Mouse (Mus musculus) liver, embryonic 16.5 days (tissue): ENCODE results near the gene Pank1. TPM values are rescaled to one million over a fixed set of nuclear protein-coding genes. Genes with fewer than 3 reads are reported as not detected.

Experiments used
- ATAC-seq: fragments of 200-750 bp; cut with Nextera tagmentation; 2 replicates; pipeline ENCODE4 v1.8.0; 2017; ENCODE audit warnings: low read depth, mild to moderate bottlenecking, moderate number of reproducible peaks, moderate library complexity
- H3K27ac ChIP-seq: fragments of 300-500 bp; sonication (generic); 2 replicates; pipeline ENCODE4 v1.5.1; 2014; ENCODE audit warnings: mild to moderate bottlenecking, low read length
- H3K27me3 ChIP-seq: fragments of 300-500 bp; sonication (generic); 2 replicates; pipeline ENCODE4 v1.6.1; 2014; ENCODE audit warnings: low read depth, low read length, mixed read lengths; ENCODE audit not compliant: control insufficient read depth, insufficient read depth
- H3K36me3 ChIP-seq: fragments of 300-500 bp; sonication (generic); 2 replicates; pipeline ENCODE4 v1.6.1; 2014; ENCODE audit warnings: mild to moderate bottlenecking; ENCODE audit not compliant: control insufficient read depth, insufficient read depth
- H3K4me1 ChIP-seq: fragments of 300-500 bp; sonication (generic); 2 replicates; pipeline ENCODE4 v1.6.1; 2014; ENCODE audit warnings: low read depth, low read length, mixed read lengths; ENCODE audit not compliant: control insufficient read depth
- H3K4me2 ChIP-seq: fragments of 300-500 bp; sonication (generic); 2 replicates; pipeline ENCODE4 v1.6.1; 2014; ENCODE audit warnings: low read depth, low read length, mixed read lengths
- H3K4me3 ChIP-seq: fragments of 300-500 bp; sonication (generic); 2 replicates; pipeline ENCODE4 v1.5.1; 2014; ENCODE audit warnings: low read depth, mild to moderate bottlenecking, low read length
- H3K9ac ChIP-seq: fragments of 300-500 bp; sonication (generic); 2 replicates; pipeline ENCODE4 v1.6.1; 2014; ENCODE audit warnings: low read depth, low read length
- H3K9me3 ChIP-seq: fragments of 300-500 bp; sonication (generic); replicated peaks from 2 replicates; pipeline ENCODE4 v1.6.1; 2016; ENCODE audit warnings: low read length; ENCODE audit not compliant: control insufficient read depth
- WGBS: fragments of 180-500 bp; shearing (Covaris S2); extraction: QIAGEN DNeasy Blood & Tissue Kit; methylation state at CpG from one replicate; pipeline ENCODE4 v1.1.7; 2014; ENCODE audit not compliant: insufficient replicate concordance; 5-methylcytosine and 5-hydroxymethylcytosine counted together
- polyA plus RNA-seq: library from polyadenylated mRNA; unstranded; fragments of >200 nt; fragmentation: Nextera tagmentation; extraction: Ambion mirVana; gene quantifications from 2 replicates; pipeline ENCODE4 v1.2.1, GENCODE M21; 2015

Pank1 gene
- 10.0 and 10.7 TPM in 2 replicates for polyA plus RNA-seq

DNA sequence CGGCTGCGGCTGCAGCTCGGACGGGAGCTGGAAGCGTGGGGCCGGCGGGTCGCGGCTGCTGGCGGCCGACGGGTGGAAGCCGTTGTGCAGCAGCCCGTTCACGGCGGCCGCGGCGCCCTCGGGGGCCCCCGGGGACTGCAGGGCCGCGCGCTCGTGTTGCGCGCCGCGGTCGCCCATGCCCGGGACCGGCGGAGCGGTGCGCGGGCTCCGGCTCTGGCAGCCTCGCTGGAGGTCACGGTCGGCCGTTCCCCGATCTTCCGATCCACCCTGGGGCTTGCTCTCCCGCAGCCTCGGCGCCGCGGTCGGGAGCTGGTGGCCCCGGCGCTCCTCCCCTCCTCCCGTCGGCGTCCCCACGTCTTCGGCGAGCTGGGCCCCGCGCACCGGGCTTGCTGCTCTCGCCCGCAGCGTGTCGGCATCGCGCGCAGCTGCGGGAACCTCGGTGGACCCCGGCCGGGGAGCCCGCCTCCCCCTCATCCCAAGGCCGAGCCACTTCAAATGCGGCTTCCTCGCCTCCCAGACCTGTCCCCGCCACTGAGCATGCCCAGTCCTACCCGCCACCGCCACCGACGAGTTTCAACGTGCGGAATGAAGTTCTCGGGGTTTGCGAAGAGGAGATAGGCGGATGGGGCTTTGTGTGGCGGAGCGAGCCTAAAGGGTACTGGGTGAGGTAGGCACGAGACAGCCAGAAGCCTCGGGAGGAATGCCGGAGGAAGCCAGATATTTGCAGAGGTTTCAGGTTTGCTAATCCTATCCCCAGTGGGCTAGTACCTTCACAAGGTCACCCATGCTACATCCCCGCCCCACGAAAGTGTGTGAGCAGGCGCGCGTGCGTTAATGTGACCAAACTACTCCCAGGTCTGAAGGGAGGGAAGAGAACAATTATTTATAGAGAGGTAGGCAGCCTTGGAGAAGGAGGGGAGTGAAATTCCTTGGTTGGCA, at the start of gene Pank1:
TSS of gene Pank1 (minus strand) at position 853 of the 939 bp plus-strand sequence.
- WGBS, result under 1% methylated on average over 86 of the region's 96 CpGs
- H3K4me2 ChIP-seq, result peak within 1 kb of the TSS; percentile 66
- no peaks in the 10 kb centered on the region for H3K9me3 ChIP-seq
- peaks cover 7% of the 10 kb centered on the region for H3K4me1 ChIP-seq
- H3K27ac ChIP-seq, result peak within 1 kb of the TSS; percentile 87
- no peaks in the 10 kb centered on the region for H3K27me3 ChIP-seq
- peak within 1 kb of the TSS; percentile 76 for H3K4me3 ChIP-seq
- H3K36me3 ChIP-seq, result no peaks in the 10 kb centered on the region
- peak; percentile 28 for ATAC-seq
- peak within 1 kb of the TSS; percentile 77 for H3K9ac ChIP-seq

DNA sequence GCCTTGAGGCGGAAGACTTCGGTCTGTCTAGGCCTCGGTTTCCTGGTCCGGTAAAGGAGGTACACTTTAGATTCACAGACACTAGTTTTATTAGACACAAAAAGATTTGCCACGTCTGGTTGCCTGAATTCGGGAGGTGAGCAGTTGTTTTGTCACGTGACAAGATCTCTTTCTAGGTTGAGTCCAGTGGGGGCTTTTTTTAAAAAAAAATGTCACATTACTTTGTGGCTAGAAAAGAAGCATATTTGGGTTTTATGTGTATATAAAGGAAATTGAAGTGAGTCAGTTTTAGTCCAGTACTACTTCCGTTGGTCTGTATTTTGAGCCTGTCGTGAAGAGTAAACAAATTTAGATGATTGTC, 43.3 kb upstream of the Pank1 start:
- ATAC-seq, result no peak

DNA sequence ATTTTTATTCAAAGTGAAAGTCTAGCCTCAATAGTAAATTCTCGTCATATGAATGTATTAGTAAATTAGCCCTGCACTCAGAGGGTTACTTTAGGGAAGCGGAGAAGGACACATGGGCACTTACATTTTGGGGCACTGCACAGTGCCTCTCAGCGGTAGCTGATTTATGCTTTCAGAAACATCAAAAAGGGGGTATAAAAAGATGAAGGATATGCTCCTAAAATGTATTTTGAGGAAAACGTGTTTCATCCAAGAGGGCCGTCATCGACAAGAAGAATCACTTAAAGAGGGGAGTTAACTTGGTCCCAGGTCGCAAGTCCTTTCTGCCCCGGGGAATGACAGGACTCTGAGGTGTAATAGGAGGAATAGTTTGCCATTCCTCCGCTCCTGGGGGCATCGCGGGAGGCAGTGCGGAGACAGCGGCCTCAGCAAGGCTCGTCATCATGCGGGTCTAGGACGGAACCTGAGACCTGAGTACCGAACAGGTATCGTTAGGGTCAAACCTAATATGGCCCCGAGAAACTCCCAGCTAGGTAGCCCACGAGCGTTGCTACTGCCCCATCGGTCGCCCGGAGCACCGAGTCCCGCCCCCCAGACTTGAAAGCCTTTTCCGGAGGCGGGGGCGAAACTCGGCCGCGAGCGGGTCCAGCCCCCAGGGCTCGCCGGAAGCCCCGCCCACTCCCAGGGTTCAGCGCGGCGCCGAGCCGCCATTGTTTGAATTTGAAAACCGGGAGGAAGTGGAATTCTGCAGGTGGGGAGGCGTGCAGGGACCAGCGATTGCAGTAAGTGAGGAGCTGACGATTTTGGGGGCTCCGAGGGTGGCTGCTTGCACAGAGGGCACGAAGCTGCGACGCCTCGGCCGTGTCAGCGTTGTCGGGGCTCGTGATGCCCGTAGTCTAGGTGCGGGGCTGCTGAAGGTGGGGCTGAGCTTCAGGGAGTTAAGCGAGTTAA, 42.7 kb upstream of the Pank1 start, which contains the start of gene Kif20b:
TSS of gene Kif20b (plus strand) at position 710 of the 951 bp plus-strand sequence.
- Histone ChIP-seq H3K9ac (peak within 1 kb of the TSS; percentile 92), H3K4me2 (peak within 1 kb of the TSS; percentile 88), H3K4me3 (peak within 1 kb of the TSS; percentile 99), H3K9me3 (no peaks in the 10 kb centered on the region), H3K36me3 (no peaks in the 10 kb centered on the region), H3K27me3 (no peaks in the 10 kb centered on the region), H3K27ac (peak within 1 kb of the TSS; percentile 86), H3K4me1 (no peaks in the 10 kb centered on the region; the same call in 1 of the 2 replicates)
- WGBS, result under 1% methylated on average over 57 of the region's 57 CpGs
- peak; percentile 97 for ATAC-seq

More for the DNA sequence above, 43.3 kb upstream of the Pank1 start:
- Histone ChIP-seq H3K27ac (peak overlapping the region; percentile 85), H3K9ac (peak overlapping the region; percentile 92), H3K4me3 (peak overlapping the region; percentile 99), H3K36me3 (no peaks in the 10 kb centered on the region), H3K9me3 (no peaks in the 10 kb centered on the region), H3K27me3 (no peaks in the 10 kb centered on the region), H3K4me1 (no peaks in the 10 kb centered on the region; the same call in 1 of the 2 replicates), H3K4me2 (peak overlapping the region; percentile 65)
- 0% methylated on average over 9 of the region's 9 CpGs for WGBS

DNA sequence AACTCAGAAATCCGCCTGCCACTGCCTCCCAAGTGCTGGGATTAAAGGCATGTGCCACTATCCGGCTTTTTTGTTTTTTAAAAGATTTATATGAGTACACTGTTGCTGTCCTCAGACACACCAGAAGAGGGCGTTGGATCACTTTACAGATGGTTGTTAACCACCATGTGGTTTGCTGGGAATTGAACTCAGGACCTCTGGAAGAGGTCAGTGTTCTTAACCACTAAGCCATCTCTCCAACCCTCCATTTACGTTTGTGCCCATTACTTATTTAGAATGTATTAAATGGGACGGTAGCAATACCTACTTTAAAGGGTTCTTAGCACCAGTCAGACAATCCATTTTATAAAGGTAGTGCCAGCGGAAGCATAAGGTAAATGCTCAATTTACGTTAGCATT, 42.0 kb upstream of the Pank1 start:
- 16% methylated on average over 7 of the region's 7 CpGs for WGBS
- H3K9ac ChIP-seq, result peak overlapping the region; percentile 92
- H3K27me3 ChIP-seq, result no peaks in the 10 kb centered on the region
- H3K27ac ChIP-seq, result no peak overlapping the region; the same call in 1 of the 2 replicates
- H3K9me3 ChIP-seq, result no peaks in the 10 kb centered on the region
- no peak for ATAC-seq
- peak overlapping the region; percentile 88 for H3K4me2 ChIP-seq
- H3K36me3 ChIP-seq, result no peaks in the 10 kb centered on the region
- H3K4me1 ChIP-seq, result no peaks in the 10 kb centered on the region; the same call in 1 of the 2 replicates
- H3K4me3 ChIP-seq, result peak overlapping the region; percentile 99

DNA sequence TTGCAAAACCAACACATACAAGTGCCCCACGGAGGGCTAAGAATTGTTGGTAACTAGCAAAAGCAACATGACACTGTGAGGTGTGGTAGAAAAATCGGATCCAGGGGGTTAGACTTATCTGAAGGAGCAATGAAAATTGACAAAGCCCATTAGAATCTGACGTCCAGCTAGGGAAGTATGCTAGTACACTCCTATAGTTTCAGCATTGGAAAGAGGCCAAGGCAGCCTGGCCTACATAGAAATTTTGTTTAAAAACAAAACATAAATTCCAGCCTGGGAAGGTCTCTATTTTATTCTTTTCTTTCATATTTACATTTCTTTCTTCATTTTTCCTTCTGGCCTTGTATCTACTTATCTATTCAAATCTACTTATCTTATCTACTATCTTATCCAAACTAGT, 41.3 kb upstream of the Pank1 start:
- Histone ChIP-seq H3K36me3 (no peaks in the 10 kb centered on the region), H3K9me3 (no peaks in the 10 kb centered on the region), H3K4me2 (no peak overlapping the region), H3K27ac (no peak overlapping the region), H3K9ac (no peak overlapping the region), H3K4me3 (no peak overlapping the region), H3K4me1 (no peaks in the 10 kb centered on the region; the same call in 1 of the 2 replicates), H3K27me3 (no peaks in the 10 kb centered on the region)
- WGBS, result 59% methylated on average over 3 of the region's 3 CpGs
- ATAC-seq, result no peak

DNA sequence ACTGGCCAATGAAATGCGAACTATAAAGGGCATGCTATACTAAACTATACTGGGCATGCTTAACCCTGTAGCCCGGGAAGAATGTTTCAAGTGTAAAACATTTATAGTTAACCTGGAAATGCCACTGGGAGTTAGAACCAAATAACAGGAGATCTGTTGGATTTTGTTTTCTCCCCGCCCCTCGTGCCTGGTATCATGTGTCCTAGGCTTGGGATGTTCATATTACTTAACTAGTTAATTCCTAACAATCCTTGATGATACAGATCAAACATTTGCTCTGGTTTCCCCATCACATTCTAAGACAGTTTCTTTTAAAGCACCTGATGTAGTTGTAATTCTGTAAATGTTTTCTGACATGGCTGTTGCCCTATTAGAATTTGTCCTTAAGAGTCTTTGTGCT, 40.8 kb upstream of the Pank1 start:
- ATAC-seq, result no peak
- H3K27me3 ChIP-seq, result no peaks in the 10 kb centered on the region
- no peak overlapping the region for H3K4me2 ChIP-seq
- no peaks in the 10 kb centered on the region for H3K36me3 ChIP-seq
- H3K9ac ChIP-seq, result no peak overlapping the region
- H3K4me1 ChIP-seq, result no peaks in the 10 kb centered on the region; the same call in 1 of the 2 replicates
- no peaks in the 10 kb centered on the region for H3K9me3 ChIP-seq
- no peak overlapping the region for H3K4me3 ChIP-seq
- 77% methylated on average over 4 of the region's 4 CpGs for WGBS
- no peak overlapping the region for H3K27ac ChIP-seq

DNA sequence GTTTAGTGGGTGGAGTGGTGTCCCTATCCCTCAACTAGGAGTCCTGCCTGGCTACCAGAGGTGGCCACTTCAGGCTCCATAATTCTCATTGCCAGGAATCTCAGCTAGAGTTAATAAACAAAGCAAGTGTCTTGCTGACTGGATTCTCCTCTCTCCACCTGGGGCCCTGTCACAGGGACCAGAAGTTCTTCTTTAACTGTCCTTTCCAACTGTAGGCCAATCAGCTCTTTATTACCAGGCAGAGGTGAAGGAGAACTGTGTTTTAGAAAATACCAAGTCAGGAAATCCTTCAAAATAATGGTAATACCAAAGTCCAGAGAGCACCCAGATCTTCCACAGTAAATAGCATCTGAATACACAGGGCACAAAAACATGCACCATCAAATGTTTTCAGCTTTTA, 33.1 kb upstream of the Pank1 start:
- no peaks in the 10 kb centered on the region for H3K27me3 ChIP-seq
- no peak for ATAC-seq

DNA sequence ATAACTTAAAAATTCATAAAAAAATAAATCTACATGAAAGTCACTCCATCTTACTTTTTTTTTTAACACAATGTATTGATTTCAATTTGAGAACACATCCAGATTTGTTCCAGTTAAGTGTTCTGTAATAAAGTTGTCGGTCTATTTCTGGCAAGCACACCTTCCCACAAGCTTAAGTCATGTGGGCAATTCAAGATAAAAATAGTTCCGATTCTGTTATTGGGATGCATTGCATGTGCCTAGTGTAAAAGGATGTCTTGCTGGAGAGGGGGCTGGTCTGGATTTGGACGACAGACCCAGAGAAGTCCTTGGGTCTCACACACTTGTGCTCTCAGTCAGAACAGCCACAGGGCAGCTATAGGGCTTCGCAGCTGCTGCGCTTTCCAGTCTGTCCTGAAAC, 27.5 kb upstream of the Pank1 start:
- H3K9ac ChIP-seq, result no peak overlapping the region
- H3K36me3 ChIP-seq, result no peaks in the 10 kb centered on the region
- no peak overlapping the region for H3K27ac ChIP-seq
- no peak for ATAC-seq
- no peaks in the 10 kb centered on the region for H3K9me3 ChIP-seq
- H3K4me3 ChIP-seq, result no peak overlapping the region
- H3K27me3 ChIP-seq, result no peaks in the 10 kb centered on the region
- 51% methylated on average over 5 of the region's 5 CpGs for WGBS
- no peaks in the 10 kb centered on the region for H3K4me1 ChIP-seq
- no peak overlapping the region for H3K4me2 ChIP-seq

More for the DNA sequence above, 33.1 kb upstream of the Pank1 start:
- Histone ChIP-seq H3K9ac (no peak overlapping the region), H3K4me2 (no peak overlapping the region), H3K4me3 (no peak overlapping the region), H3K4me1 (no peaks in the 10 kb centered on the region), H3K36me3 (no peaks in the 10 kb centered on the region), H3K9me3 (no peaks in the 10 kb centered on the region), H3K27ac (no peak overlapping the region)
